Mouse (Mus musculus): ENCODE results near the gene Col4a2.

Gene Col4a2

GRCm38 (mm10) chr8:11419645-11420044 lies 107.0 kb downstream of the Col4a2 start:
- peak; percentile 43 for DNase-seq (ENCODE audit: low read depth)

- DNase-seq (ENCODE audit: low read depth), result peak; percentile 31
These were observed 108.5 kb downstream of the Col4a2 start for GRCm38 (mm10) chr8:11421105-11421504.

GRCm38 (mm10) chr8:11421968-11422367 lies 109.4 kb downstream of the Col4a2 start:
- no peak for DNase-seq (ENCODE audit: low read depth)

GRCm38 (mm10) chr8:11423091-11423490 lies 110.5 kb downstream of the Col4a2 start:
- DNase-seq (ENCODE audit: low read depth), result no peak

GRCm38 (mm10) chr8:11430688-11431087 lies 118.1 kb downstream of the Col4a2 start:
- DNase-seq (ENCODE audit: low read depth), result peak; percentile 43

- no peak for DNase-seq (ENCODE audit: low read depth)
These were observed 125.3 kb downstream of the Col4a2 start for GRCm38 (mm10) chr8:11437862-11438261.

- DNase-seq (ENCODE audit: low read depth), result no peak
These were observed 128.7 kb downstream of the Col4a2 start for GRCm38 (mm10) chr8:11441291-11441690.

- no peak for DNase-seq (ENCODE audit: low read depth)
These were observed 131.0 kb downstream of the Col4a2 start for GRCm38 (mm10) chr8:11443611-11444010.

GRCm38 (mm10) chr8:11444216-11444615 lies 131.6 kb downstream of the Col4a2 start:
- no peak for DNase-seq (ENCODE audit: low read depth)

GRCm38 (mm10) chr8:11445790-11446189 lies 133.2 kb downstream of the Col4a2 start:
- no peak for DNase-seq (ENCODE audit: low read depth)

GRCm38 (mm10) chr8:11447910-11448570 lies 135.4 kb downstream of the Col4a2 start:
- DNase-seq (ENCODE audit: low read depth), result no peak

GRCm38 (mm10) chr8:11450184-11451113 lies 137.8 kb downstream of the Col4a2 start:
- no peak for DNase-seq (ENCODE audit: low read depth)

- no peak for DNase-seq (ENCODE audit: low read depth)
These were observed 139.5 kb downstream of the Col4a2 start for GRCm38 (mm10) chr8:11452152-11452551.

- no peak for DNase-seq (ENCODE audit: low read depth)
These were observed 140.0 kb downstream of the Col4a2 start for GRCm38 (mm10) chr8:11452559-11452958.

- no peak for DNase-seq (ENCODE audit: low read depth)
These were observed 140.4 kb downstream of the Col4a2 start for GRCm38 (mm10) chr8:11452974-11453373.

GRCm38 (mm10) chr8:11454228-11454627 lies 141.6 kb downstream of the Col4a2 start:
- no peak for DNase-seq (ENCODE audit: low read depth)

- no peak for DNase-seq (ENCODE audit: low read depth)
These were observed 144.7 kb downstream of the Col4a2 start for GRCm38 (mm10) chr8:11457278-11457677.

GRCm38 (mm10) chr8:11457981-11458836 lies 145.6 kb downstream of the Col4a2 start:
- no peak for DNase-seq (ENCODE audit: low read depth)

GRCm38 (mm10) chr8:11459016-11459415 lies 146.4 kb downstream of the Col4a2 start:
- DNase-seq (ENCODE audit: low read depth), result no peak

GRCm38 (mm10) chr8:11460934-11461333 lies 148.3 kb downstream of the Col4a2 start:
- DNase-seq (ENCODE audit: low read depth), result no peak

GRCm38 (mm10) chr8:11461847-11462246 lies 149.2 kb downstream of the Col4a2 start:
- no peak for DNase-seq (ENCODE audit: low read depth)

- DNase-seq (ENCODE audit: low read depth), result no peak
These were observed 150.0 kb downstream of the Col4a2 start for GRCm38 (mm10) chr8:11462641-11463040.

All from c-Kit-positive CD71-negative TER-119-negative erythroid progenitor cells, embryonic 14.5 days (primary cell).